Mouse (Mus musculus) erythroblast, adult 5-6 weeks (primary cell): ENCODE measurements at regions not wholly inside any gene's neighbourhood (a gene's known extent, or its start where the extent isn't known, plus 50 kb on each side); places are given as distances from the start of the nearest gene placed in this dataset.
"Not testable (repeated sequence)": the region's sequence is repeated elsewhere in the genome, so short reads cannot be mapped to it uniquely, and the experiment has no call there.

Experiments used
- ATAC-seq: replicated peaks from 2 replicates; pipeline ENCODE4 v1.8.0; 2016; ENCODE audit warnings: moderate number of reproducible peaks, mild to moderate bottlenecking, moderate TSS enrichment, inconsistent platforms; ENCODE audit not compliant: poor library complexity, low FRiP score, severe bottlenecking

DNA sequence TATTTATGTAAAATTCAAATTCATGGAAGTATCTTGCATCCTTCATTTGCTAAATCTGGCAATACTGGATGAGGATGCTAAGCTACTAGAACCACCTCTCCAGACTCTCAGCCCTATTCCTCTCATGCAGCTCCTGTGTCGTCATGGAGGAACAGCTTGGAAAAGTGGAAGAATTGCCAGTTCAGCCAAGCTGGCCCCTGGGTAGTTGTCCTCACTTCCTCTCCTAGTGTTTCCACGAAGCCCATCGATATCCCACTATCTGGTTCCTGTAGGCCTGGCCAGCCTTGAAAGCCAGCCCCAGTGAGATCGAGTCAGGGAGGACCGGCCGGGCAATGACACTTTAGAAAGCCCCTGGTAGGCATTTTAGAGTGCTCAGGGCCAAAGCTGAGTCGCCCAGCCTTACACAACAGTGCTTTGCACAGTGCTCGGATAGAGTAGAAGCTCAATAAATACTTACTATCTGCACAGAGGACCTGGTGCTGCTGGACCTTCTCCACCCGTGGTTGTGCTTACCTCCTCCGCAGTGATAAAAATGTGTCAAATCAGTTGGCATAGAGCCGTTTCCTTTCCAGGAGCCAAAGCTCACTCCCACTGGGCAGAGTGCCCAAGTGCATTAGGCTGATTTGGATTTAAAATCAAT is 193.3 kb downstream of the Fam43a start:
- ATAC-seq = no peak

DNA sequence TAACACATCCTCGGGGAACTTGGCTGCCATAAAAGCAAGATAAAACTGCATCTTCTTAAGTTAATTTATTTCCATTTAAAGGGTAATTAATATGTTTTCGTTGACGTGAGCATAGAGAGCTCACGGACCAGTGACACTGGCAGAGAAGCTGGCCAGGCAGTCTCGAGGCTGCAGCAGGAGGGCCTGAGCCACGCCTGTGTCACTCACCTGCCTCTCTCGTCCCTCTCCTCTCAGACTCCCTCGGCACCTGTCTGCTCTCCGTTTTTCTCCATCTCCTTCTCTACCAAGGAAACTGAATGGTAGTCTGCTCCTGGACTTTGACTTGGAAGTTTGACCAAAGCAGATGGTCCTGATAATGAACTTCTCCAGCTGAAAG is 193.8 kb downstream of the Fam43a start:
- ATAC-seq = no peak

DNA sequence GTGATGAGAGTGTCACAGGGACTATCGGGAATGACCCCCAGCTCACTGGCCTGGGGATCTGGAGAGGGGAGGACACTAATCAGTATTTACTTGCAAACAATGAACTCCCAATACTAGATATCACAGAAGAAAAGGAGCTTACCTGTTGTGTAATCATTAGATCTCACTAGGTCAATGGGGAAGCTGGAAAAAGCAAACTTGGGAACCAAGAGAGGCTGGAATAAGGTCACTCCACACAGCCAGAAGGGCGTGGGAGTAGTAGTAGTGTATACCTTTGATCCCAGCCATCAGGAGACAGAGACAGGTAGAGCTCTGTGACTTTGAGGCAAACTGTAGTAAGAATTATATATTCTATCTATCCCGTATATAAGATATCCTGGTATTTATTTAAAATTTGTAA is 194.3 kb downstream of the Fam43a start:
- no peak for ATAC-seq

DNA sequence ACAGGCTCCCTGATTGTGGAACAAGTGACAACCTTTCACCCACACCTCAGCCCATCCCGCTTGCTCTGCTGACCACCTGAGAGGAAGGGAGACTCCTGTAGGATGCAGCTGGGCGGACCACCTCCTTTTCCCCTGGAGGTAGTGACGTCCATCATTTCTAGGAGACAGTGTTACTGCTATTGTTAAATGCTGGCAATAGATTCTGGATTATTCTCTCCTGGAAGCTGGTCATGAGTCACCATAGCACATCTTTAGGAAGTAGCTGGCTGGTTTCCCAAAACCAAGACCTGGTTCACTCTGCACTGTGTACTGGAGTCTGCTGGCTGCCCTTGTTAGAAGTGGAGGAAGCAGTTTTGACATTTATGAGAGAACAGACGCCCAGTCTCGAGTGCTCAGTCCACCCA is 196.0 kb downstream of the Fam43a start:
- no peak for ATAC-seq

DNA sequence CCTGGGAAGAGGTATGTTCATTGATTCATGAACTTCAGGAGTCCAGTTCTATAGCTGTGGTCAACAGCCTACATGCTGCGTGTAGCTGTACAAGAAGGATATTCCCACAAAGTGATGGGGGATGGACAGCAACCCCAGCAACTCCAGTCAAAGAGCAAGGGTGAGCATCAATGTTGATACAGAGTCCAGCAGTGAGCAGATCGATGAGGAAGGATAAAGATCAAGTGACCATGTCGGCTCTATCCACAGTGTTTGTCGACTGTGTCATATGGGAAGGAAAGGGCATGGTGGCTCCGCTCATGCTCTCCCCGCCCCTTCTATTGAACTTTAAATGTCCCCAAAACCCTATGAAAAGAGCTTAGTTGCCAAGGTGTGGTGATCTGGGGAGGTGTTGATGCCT is 196.6 kb downstream of the Fam43a start:
- no peak for ATAC-seq

DNA sequence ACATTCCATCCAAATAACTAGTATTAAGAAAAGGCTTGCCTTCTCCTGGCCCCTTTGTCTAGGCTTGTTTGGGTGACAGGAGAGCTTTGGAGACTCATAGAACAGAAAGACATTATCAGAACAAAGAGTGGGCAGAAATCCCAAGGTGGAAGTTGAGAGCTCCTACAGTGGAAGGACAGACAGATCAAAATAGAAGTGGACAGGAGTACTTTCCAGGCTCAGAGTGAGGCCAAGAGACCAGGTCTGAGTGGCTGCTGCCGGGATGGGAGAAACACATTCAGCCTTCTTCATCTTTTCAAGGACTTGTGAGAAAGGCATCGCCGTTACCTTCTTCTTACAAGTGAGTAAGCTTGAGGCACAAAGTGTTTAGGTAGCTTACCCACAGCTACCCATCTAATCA is 197.5 kb downstream of the Fam43a start:
- no peak for ATAC-seq

DNA sequence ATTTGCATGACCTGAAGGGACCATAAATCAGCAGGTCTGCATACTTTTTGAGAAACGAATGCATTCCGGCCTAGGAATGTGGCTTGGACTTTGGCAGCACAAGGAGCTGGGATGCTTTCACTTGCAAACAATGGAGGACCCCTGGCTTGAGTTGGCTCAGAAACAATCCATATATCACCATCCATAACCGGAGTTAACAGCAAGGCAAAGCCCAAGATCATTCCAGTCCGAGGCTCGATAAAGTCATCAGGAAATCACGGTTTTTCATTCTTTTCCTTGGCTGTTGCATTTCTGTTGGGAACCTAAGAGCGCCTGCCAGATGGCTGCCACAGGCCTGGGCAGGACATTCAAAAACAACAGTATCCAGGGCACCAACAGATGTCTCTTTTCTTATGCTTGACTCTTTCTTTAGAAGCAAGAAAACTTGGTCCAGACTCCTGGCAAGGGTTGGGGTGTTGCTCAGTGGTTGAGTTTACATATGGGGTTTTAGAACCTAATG is 198.5 kb downstream of the Fam43a start:
- ATAC-seq = no peak

DNA sequence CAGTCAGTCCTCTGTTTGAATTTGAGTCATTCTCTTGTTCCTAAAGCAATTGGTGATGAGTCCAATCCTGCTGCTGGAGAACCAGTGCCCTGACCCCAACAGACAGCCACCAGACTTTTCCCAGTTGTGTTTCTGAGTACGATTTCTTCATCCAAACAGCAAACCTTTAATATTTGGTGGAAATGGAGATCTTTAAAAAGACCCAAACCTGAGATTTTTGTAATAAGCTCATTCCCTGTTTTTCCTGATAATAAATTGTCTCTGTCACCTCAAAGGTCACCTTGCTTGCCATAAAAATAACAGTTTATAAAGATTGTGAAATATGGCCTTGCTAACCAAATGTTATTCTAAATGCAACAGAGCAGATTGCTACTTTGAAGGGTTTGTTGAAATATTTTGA is 199.0 kb downstream of the Fam43a start:
- no peak for ATAC-seq

DNA sequence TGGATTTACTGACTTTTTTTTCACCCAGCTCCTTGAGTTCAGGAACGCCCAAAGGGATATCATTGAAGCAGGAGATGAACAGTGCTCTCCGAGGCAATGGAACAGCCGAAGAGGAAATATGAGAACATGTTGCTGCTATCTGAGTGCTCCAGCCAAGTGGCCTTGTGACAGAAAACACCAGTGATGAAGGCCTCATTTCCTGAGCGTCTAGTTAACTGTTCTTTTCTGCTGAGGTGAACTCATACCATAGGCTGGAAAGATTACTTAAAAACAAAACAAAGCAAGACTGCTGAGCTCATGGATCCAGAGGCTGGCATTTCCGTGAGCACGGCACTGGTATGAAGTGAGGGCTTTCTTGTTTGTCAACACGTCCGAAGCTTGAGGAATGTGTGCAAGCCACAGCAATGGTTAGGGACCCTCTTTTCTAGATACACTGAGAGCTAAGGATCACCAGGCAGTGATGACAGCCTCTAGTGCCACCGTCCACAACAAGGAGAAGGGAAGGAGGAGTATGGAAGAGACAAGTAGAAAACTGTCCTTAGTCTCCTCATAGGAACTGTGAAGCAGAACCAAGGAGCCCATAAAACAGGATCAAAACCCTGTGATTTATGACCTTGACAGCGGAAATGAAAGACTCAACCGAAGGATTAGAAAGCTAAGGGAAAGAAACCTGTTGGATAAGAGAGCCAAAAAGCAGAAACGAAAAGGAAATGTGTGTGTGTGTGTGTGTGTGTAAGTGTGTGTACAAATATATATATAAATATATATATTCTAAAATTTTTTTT is 200.4 kb downstream of the Fam43a start:
- ATAC-seq = no peak

DNA sequence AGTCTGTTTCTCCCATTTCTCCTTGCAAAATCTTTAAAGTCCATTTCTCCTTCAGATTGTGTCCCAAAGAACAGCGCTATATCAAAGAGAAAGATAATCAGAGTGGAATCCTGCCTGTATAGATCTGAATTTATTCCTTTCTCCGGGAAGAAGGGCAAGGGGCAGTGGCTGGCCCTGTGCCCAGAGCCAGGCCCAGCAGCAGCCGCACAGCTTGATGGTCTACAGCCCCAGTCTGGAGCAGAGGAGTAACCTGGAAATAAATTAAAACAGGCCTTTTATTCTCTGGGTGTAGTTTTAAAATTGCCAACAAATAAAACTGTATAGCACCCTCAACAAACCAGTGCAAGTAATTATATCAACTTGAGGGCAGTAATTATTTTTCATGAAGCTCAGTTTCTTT is 204.5 kb downstream of the Fam43a start:
- ATAC-seq = no peak

DNA sequence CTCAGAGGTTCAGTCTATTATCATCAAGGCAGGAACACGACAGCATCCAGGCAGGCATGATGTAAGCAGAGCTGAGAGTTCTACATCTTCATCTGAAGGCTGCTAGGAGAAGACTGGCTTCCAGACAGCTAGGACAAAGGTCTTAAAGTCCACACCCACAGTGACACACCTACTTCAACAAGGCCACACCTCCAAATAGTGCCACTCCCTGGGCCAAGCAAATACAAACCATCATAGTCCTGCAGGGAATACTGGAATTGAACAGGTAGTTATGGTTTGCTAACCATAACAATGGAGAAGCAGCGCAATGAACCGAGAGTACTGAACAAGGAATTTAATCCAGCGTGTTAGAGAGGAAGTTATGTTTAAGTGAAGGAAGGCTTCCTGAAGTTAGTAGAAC is 206.7 kb downstream of the Fam43a start:
- not testable (repeated sequence) for ATAC-seq

DNA sequence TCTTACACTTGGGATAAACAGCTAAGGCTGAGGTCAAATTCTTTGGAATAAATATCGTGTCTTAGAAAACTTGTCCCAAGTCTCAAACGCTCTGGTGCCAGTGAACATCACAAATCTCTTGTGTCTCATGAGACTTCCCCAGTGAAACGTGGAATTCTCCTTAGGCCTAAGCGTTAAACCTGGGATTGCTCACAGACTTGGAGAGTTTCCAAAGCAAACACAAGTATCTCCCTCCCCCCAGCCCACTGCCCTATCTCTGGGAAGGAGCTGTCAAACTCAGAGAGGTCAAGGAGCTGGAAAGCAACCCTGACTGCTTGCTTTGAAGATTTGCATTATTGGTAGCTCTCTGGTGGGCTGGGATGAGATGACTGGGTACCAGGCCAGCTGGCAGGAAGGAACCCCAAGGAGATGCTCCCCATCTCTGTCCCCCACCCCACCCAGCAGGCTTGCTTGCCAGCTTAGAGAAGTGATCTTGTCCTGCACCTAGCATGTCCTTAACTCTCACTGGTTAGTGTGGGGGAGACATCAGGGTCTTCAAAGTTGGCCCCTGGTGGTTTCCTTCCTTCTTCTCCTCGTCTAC is 219.1 kb downstream of the Fam43a start:
- ATAC-seq = no peak

DNA sequence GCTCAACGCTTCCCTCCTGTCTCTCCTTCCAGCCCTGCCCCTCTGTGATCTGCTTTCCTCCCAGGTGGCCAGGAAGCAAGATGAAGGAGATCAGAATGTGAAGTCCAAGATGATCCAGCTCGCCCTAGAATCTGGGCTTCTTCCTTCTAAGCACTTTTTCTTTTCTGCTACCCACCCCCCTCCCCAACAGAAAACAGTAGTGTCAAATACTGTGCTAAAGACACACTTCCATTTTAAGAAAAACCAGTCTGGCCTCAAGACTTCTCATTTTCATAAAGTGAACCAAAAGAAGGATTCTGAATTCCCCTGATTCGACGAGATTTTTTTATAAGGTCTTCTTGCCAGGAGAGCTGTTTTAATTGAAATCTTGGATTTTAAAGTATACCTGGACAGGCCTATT is 219.8 kb downstream of the Fam43a start:
- no peak for ATAC-seq

DNA sequence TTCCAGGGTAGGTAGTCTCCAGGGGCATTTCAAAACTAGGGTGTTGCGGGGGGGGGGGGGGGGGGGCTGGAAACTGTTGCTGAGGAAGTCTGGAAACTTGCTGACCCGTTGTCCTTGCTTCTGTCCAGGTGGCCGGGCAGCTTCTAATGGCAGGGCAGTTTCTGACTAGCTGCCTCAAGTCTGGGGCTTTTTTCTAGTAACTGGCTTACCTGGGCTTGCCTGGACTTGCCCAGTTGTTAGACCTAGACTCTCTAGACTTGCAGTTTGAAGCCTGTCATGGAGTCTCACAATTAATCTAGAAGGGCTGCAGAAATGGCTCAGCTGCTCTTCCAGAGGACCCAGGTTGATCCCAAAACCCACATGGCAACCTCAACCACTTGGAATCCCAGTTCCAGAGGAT is 220.7 kb downstream of the Fam43a start:
- no peak for ATAC-seq

DNA sequence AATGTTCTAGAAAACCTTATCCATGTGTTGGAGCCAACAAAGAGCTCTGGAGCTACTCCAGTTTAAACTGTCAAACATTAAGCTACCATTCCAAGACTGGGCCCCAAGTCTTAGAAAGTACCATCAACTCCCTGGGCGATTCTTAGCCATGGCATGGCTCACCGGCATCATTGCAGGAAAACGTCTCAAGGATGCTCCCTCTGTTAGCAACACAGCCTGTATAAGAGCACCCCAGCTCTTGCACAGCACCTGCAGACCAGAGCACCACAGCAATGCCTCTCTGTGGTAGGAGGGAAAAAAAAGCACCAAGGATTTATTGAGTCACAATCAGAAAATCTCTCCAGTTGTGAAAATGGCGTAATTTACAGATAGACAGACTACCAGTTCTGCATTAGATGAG is 221.2 kb downstream of the Fam43a start:
- no peak for ATAC-seq

DNA sequence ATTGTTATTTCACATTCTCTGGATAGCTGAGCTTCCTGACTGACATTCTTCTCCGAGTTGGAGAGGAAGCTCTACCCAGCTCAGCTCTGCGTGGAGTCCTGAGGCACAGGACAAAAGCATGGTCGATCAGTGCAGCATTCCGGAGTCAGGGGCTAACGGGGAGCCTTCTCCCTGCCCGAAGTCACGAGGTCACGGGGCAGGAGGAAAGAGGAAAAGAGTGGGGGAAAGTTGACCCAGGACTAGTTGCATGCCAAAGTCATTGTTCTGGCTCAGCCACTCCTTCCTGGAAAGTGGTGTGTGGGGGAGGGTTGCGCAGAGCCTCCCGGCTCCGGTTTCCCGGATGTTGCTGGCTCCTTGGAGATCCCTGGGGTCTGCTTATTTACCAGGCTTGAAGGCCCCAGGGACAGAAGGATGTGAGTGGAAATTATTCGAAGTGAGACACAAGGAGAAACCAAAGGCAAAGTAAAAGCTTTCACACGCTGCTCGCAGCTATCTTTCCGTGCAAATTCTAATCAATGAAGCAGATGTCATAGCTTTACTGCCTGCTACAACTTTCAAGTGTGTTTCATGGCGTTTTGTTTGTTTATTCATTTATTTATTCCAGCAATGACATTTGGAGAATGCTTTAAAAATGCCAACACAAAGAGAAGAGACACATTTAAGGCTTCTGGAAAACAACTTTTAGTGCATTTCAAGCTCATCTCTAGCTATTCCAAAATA is 221.8 kb downstream of the Fam43a start:
- no peak for ATAC-seq

DNA sequence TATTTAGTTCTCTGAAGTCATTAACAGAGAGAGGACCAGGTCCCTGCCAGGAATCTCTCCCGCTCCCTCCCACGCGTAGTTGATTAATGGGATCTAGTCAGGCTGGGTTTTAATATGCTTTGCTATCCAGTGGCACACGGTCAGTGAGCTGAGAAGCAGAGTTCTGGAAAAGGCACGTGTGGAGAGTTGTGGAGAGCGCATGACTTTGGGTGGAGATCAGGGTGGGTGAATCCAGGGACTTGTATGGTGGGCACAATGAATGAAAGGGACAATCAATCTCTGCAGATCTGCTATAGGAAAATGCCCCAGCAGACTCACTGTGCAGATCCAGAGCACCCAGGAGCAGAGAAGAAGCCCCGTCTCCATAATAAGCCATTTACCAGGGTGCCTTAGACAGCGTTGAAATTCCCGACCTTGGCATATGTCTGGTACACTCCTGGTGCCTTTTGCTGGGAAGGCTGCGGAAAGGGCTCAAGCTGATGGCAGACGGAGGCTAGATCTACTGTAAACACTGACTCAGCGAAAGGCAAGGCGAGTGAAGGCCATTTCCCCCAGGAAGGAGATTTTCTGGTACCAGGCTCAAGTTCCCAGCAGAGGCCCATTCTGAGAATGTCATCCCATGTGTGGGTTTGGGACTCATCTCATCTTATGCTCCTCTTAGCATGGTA is 222.5 kb downstream of the Fam43a start:
- no peak for ATAC-seq

DNA sequence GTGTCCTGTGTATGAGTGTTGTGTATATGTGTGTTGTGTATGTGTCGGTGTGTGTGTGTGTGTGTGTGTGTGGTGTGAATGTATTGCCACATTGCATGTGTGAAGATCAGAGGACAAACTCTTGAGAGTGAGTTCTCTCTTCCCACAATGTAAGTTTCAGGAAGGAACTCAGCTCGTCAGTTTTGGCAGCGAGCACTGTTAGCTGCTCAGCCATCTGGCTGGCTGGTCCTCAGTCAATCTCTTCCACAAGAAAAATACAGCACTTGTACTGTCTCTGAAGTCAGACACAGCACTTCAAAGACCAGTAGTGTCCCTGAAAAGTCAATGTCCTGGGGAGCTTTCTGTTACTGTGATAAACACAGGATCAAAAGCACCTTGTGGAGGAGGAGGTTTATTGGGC is 226.6 kb downstream of the Fam43a start:
- no peak for ATAC-seq

DNA sequence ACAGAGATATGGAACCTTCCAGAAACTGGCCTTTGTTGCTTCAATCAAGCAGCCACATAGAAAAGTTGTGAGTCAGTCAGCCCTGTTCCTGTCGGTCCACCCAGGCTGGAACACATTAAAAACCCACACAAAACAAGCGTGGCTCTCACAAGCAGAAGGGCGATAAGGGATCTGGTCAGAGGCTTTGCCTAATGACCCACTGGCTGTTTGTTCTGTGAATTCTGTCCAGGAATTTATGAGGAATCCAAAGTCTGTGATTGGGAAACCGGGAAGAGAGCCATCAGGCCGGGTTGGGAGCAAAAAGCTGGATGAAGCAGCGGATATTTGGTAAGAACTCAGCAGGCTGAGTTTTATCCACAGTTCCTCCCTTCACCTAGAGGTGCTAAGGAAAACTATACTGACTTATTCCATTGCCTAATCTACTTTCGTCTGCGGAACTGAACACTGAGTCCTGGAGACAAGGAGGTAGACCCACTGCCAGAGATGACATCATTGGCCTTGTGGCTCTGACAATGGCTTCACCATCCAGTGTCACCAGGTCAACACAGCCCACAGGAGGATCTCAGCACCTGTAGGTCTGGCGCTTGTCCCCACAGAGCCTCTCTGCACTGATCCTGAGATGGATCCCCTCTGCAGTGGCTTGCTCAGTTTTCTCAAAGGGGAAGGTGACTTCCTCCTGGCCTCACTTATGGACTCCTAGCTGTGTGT is 228.5 kb downstream of the Fam43a start:
- no peak for ATAC-seq

DNA sequence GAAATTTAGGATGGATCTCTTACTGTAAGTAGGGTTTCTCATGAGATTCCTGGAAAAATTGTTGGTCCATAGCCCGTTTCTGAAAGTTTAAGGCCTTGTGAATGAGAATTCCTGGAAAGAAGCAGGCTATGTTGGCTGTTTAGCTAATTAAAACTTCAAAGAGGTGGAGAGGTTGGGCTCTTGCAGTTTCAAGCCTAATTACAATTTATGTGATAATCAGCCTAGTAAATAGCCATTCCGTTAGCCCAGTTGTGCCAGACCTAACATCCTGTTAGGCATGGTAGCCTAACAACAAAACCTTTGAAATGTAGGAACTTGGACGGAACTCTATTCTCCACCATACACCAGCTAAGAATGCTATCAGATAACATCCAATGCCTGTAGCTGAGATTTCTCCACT is 235.0 kb downstream of the Fam43a start:
- no peak for ATAC-seq
